Mouse (Mus musculus) kidney, embryonic 14.5 days (tissue): ENCODE results near the gene Ticam1. TPM values are rescaled to one million over a fixed set of nuclear protein-coding genes. Genes with fewer than 3 reads are reported as not detected.
A peak's percentile ranks its signal among the peaks of the same experiment; 100 is the strongest.

ENCODE experiments used
- ATAC-seq: fragments of 200-750 bp; cut with Nextera tagmentation; 2 replicates; pipeline ENCODE4 v1.8.0; 2017; ENCODE audit warnings: moderate number of reproducible peaks, mild to moderate bottlenecking, moderate TSS enrichment, moderate library complexity; ENCODE audit not compliant: low FRiP score, low TSS enrichment
- H3K27ac ChIP-seq: fragments of 300-500 bp; sonication (generic); 2 replicates; pipeline ENCODE4 v1.5.1; 2014; ENCODE audit warnings: low read depth, mild to moderate bottlenecking, low read length, moderate library complexity, mixed read lengths
- H3K27me3 ChIP-seq: fragments of 300-500 bp; sonication (generic); 2 replicates; pipeline ENCODE4 v1.6.1; 2014; ENCODE audit warnings: mild to moderate bottlenecking, low read length; ENCODE audit not compliant: control insufficient read depth, insufficient read depth
- H3K36me3 ChIP-seq: fragments of 300-500 bp; sonication (generic); 2 replicates; pipeline ENCODE4 v1.6.1; 2014; ENCODE audit warnings: low read length, mixed read lengths; ENCODE audit not compliant: control insufficient read depth, insufficient read depth
- H3K4me1 ChIP-seq: fragments of 300-500 bp; sonication (generic); 2 replicates; pipeline ENCODE4 v1.6.1; 2014; ENCODE audit warnings: low read length, mixed read lengths; ENCODE audit not compliant: control insufficient read depth, insufficient read depth
- H3K4me2 ChIP-seq: fragments of 300-500 bp; sonication (generic); replicated peaks from 2 replicates; pipeline ENCODE4 v1.6.1; 2014; ENCODE audit warnings: low read depth, mild to moderate bottlenecking, low read length
- H3K4me3 ChIP-seq: fragments of 300-500 bp; sonication (generic); 2 replicates; pipeline ENCODE4 v1.5.1; 2014; ENCODE audit warnings: mild to moderate bottlenecking, low read length
- H3K9ac ChIP-seq: fragments of 300-500 bp; sonication (generic); 2 replicates; pipeline ENCODE4 v1.6.1; 2014; ENCODE audit warnings: low read depth, mild to moderate bottlenecking, low read length, moderate library complexity
- H3K9me3 ChIP-seq: fragments of 300-500 bp; sonication (generic); 2 replicates; pipeline ENCODE4 v1.6.1; 2016; ENCODE audit warnings: low read length; ENCODE audit not compliant: control insufficient read depth
- WGBS: fragments of 180-500 bp; shearing (Covaris S2); extraction: QIAGEN DNeasy Blood & Tissue Kit; methylation state at CpG from one replicate; pipeline ENCODE4 v1.1.7; 2014; 5-methylcytosine and 5-hydroxymethylcytosine counted together
- polyA plus RNA-seq: library from polyadenylated mRNA; unstranded; fragments of >200 nt; fragmentation: Nextera tagmentation; extraction: Ambion mirVana; gene quantifications from 2 replicates; pipeline ENCODE4 v1.2.1, GENCODE M21; 2014

Ticam1 gene
- polyA plus RNA-seq, 1 experiment from 2014 or later = 7.2 TPM

DNA sequence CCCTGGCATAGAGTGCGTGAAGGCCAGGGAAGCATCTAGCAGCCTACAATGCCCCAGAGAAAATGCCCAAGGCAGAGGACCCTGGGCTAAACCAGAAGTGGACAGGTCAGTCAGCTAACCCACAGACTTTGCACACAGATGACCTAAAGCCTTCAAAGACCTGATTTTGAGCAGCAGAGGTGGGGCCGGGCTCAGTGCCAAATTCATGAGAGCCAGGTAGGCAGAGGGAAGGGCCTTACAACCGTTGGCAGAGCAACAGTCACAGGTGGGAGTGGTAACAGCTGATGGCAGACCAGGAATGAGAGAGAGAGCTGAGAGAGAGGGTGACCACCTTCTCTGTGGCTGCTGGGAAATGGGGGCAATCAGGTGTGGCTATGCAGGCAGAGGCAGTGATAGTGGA, 3.9 kb downstream of the Ticam1 start:
- 68% methylated on average over 3 of the region's 3 CpGs for WGBS
- Histone ChIP-seq H3K9ac (no peak overlapping the region), H3K9me3 (no peaks in the 10 kb centered on the region), H3K4me3 (no peak overlapping the region), H3K4me2 (no peak overlapping the region), H3K36me3 (peaks cover 13% of the 10 kb centered on the region; the same call in 1 of the 2 replicates), H3K27ac (no peak overlapping the region), H3K4me1 (no peaks in the 10 kb centered on the region; the same call in 1 of the 2 replicates), H3K27me3 (no peaks in the 10 kb centered on the region)
- no peak for ATAC-seq

DNA sequence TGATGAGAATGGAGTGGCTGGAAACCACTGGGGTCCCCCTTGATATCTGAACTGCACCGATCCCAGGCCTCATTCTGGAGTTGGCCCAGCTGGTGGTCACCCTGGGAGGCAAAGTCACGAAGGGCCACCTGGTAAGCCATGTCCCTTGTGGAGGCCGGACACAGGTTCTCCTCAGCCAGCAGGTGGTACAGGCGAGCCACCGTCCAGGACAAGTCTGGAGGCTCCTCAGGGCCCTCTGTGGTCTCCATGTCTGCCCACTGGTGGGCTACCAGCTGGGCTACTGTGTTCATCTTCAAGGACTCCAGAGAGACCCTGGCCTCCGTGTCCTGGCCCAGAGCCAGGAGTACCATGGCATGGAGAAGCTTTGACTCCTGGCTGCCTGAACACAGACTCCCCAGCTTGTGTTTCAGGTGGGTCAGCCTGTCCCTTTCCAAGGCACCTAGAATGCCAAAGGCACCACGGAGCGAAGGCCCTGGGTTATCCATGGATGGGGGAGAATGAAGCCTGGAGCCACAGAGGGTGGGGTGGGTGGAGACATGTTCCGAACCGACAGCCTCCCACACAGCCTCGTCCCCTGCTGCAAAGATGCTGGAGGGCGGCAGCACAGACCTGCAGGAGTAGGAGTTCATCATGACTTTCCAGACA, 4.9 kb downstream of the Ticam1 start:
- Histone ChIP-seq H3K4me3 (no peak overlapping the region), H3K27ac (no peak overlapping the region), H3K4me2 (no peak overlapping the region), H3K9me3 (no peaks in the 10 kb centered on the region), H3K27me3 (no peaks in the 10 kb centered on the region), H3K9ac (no peak overlapping the region), H3K4me1 (no peaks in the 10 kb centered on the region; the same call in 1 of the 2 replicates), H3K36me3 (peaks cover 13% of the 10 kb centered on the region; the same call in 1 of the 2 replicates)
- no peak for ATAC-seq
- 81% methylated on average over 10 of the region's 12 CpGs for WGBS

DNA sequence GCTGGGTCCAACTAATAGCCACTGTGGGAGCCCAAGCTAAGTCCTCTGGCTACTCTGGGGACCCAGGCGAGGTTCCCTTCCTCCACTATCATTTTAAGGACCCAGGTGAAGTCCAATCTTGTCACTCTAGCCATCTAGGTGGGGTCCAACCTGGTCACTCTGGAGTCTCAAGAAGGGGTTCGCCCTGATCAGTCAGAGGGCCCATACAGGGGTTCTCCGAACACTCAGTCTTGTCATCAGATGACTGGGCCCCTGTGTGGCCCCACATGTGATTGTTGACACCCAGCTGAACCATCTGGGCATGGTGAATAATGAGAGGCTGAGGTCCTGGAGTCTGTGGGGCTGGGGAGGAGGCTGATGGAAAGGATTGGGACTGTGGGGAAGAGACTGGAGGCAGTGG, 6.8 kb downstream of the Ticam1 start:
- ATAC-seq = peak; percentile 1; the same call in 1 of the 2 replicates
- H3K9ac ChIP-seq = peak overlapping the region; percentile 59; the same call in 1 of the 2 replicates
- no peaks in the 10 kb centered on the region for H3K9me3 ChIP-seq
- 0 out of 2 replicates have a peak overlapping the region, but pooled peaks have one; percentile 73 for H3K27ac ChIP-seq
- WGBS = 77% methylated on average over 3 of the region's 3 CpGs
- peak overlapping the region; percentile 67 for H3K4me2 ChIP-seq
- H3K4me1 ChIP-seq = no peaks in the 10 kb centered on the region
- peak overlapping the region; percentile 38; the same call in 1 of the 2 replicates for H3K4me3 ChIP-seq
- H3K27me3 ChIP-seq = no peaks in the 10 kb centered on the region
- peaks cover 13% of the 10 kb centered on the region; the same call in 1 of the 2 replicates for H3K36me3 ChIP-seq

DNA sequence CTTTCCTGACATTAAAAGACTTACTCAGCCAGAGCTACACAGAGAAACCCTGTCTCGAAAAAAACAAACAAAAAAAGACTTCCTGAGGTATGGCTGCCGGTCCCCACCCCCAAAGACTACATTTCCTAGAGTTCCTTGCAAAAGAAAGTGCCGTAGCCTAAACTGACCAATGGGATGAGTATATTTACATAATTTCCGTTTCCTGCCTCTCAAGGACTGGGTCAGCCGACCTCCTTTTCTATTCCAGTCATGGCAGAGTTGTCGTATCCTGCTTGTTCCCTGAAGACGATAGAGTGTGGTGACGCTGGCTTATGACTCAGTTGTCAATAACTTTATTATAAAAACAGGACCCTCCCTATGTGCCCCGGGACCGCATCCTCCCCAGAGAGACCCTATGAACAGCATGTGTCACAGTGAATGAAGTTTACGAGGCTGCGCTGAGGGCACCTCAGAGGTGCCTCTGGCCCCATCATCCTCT, 7.4 kb downstream of the Ticam1 start:
- Histone ChIP-seq H3K27ac (peak overlapping the region; percentile 88), H3K9me3 (no peaks in the 10 kb centered on the region), H3K4me1 (no peaks in the 10 kb centered on the region), H3K36me3 (peaks cover 13% of the 10 kb centered on the region; the same call in 1 of the 2 replicates), H3K4me3 (peak overlapping the region; percentile 38), H3K9ac (peak overlapping the region; percentile 59), H3K27me3 (no peaks in the 10 kb centered on the region), H3K4me2 (peak overlapping the region; percentile 67)
- 18% methylated on average over 12 of the region's 12 CpGs for WGBS
- peak; percentile 87 for ATAC-seq

DNA sequence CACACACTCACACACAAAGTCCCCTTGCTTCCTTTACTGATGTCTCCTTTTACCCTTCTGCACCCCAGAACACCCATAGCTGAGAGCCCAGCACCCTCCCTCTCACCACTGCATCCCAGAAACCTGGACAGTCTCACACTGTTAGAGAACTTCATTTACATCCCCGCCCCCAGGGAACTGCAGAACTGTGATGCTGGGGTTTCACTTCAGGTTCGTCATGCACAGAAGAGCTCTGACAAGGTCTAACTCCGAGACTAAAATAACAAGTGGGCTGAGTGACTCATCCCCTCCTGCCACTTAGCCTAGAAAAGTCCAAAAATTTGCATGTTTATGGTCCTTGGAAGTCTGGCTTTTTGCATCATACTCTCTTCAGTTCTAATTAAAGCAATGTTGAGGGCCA, 10.3 kb downstream of the Ticam1 start:
- no peak for ATAC-seq
- Histone ChIP-seq H3K4me2 (no peak overlapping the region), H3K4me3 (no peak overlapping the region), H3K9ac (0 out of 2 replicates have a peak overlapping the region, but pooled peaks have one; percentile 7), H3K36me3 (peaks cover 30% of the 10 kb centered on the region), H3K27ac (no peak overlapping the region), H3K9me3 (no peaks in the 10 kb centered on the region), H3K4me1 (no peaks in the 10 kb centered on the region), H3K27me3 (no peaks in the 10 kb centered on the region)
- 41% methylated on average over 3 of the region's 3 CpGs for WGBS

DNA sequence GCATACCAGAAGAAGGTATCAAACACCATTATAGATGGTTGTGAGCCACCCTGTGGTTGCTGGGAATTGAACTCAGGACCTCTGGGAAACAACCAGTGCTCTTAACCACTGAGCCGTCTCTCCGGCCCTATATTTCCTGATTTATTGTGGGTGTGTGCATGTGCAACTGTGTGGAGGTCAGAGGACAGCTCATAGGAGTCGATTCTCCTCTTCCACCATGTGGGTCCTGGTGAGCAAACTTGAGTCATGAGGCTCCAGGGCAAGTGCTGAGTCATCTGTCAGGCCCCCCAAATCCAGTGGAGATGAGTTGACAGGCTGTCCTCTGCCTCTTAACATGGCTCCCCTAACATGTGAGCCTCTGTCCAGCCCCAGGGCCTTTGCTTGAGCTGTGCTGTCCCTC, 10.7 kb downstream of the Ticam1 start:
- H3K4me3 ChIP-seq = no peak overlapping the region
- H3K4me2 ChIP-seq = no peak overlapping the region
- peaks cover 29% of the 10 kb centered on the region for H3K36me3 ChIP-seq
- H3K9me3 ChIP-seq = no peaks in the 10 kb centered on the region
- ATAC-seq = no peak
- H3K27me3 ChIP-seq = no peaks in the 10 kb centered on the region
- WGBS = 72% methylated on average over 3 of the region's 3 CpGs
- no peaks in the 10 kb centered on the region for H3K4me1 ChIP-seq
- H3K9ac ChIP-seq = no peak overlapping the region
- no peak overlapping the region for H3K27ac ChIP-seq

DNA sequence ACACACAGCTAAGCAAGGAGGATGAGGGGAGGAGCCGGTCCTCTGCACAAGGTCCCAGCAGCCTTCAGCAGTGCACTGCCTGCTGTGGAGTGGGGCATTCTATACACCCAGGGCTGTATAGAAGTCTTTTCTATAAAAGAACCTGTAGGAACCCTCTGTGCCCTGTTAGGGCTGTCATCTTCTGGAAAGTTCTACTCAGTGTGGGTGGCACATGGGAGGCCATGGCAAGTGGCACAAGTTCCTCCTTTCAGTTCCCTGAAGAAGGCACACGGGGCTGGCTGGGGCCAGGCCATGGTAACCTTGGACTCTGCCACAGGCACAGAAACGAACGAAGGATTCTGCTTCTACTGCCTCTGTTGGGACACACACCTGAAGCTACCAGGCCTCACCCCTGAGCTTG, 11.6 kb downstream of the Ticam1 start:
- Histone ChIP-seq H3K4me1 (peaks cover 4% of the 10 kb centered on the region; the same call in 1 of the 2 replicates), H3K27me3 (no peaks in the 10 kb centered on the region), H3K9ac (no peak overlapping the region), H3K36me3 (peaks cover 31% of the 10 kb centered on the region), H3K9me3 (no peaks in the 10 kb centered on the region), H3K4me3 (no peak overlapping the region), H3K27ac (no peak overlapping the region), H3K4me2 (no peak overlapping the region)
- ATAC-seq = no peak
- 88% methylated on average over 4 of the region's 4 CpGs for WGBS

DNA sequence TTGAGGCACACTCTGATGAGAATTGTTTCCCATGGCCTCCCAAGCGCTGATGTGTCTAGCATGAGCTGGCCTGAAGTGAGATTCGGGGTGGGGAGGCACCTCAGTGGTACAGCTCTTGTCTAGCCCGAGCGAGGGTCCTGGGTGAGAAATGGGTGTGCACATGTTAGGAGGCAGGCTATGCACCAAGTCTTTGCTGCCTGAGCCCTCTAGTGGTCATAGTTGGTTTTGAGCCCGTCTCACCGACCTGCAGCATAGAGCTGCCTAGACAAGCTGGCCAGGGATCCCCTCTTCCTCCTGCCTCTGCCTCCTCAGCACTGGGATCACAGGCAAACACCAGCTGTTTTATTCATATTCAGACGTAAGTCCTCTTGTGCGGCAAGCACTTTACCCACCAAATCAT, 12.6 kb downstream of the Ticam1 start:
- H3K36me3 ChIP-seq = peaks cover 41% of the 10 kb centered on the region
- peak; percentile 60 for ATAC-seq

DNA sequence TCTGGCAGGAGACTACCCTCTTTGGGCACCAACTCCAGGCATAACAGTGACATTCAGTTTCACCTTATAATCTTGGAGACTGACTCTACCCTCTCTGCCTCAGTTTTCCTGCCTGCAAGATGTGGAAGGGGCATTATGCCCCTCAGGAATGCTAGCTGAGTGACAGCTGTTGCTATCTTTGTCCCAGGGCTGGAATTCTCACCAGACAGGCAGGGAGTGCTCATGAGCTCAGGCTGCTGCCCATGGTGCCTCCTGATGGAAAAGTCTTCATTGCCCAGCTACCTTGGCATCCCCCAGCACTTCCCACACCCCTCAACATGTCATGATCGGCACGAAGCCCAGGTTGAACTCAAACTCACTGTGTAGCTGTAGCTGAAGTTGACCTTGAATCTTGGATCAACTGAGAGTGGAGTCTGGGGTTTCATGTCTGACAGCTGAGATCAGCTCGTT, 13.9 kb downstream of the Ticam1 start:
- 90% methylated on average over 3 of the region's 3 CpGs for WGBS
- Histone ChIP-seq H3K36me3 (peaks cover 45% of the 10 kb centered on the region), H3K27ac (no peak overlapping the region), H3K9ac (no peak overlapping the region), H3K4me2 (no peak overlapping the region), H3K27me3 (no peaks in the 10 kb centered on the region), H3K9me3 (no peaks in the 10 kb centered on the region), H3K4me1 (peaks cover 16% of the 10 kb centered on the region; the same call in 1 of the 2 replicates), H3K4me3 (no peak overlapping the region)
- no peak for ATAC-seq

More for the DNA sequence above, 12.6 kb downstream of the Ticam1 start:
- Histone ChIP-seq H3K4me1 (peaks cover 10% of the 10 kb centered on the region; the same call in 1 of the 2 replicates), H3K9ac (no peak overlapping the region), H3K27ac (no peak overlapping the region), H3K27me3 (no peaks in the 10 kb centered on the region), H3K9me3 (no peaks in the 10 kb centered on the region), H3K4me2 (no peak overlapping the region), H3K4me3 (no peak overlapping the region)
- 23% methylated on average over 8 of the region's 8 CpGs for WGBS
